Comparison of ENCODE assay signal across 7 mouse cellular contexts in the genomic region with DNA sequence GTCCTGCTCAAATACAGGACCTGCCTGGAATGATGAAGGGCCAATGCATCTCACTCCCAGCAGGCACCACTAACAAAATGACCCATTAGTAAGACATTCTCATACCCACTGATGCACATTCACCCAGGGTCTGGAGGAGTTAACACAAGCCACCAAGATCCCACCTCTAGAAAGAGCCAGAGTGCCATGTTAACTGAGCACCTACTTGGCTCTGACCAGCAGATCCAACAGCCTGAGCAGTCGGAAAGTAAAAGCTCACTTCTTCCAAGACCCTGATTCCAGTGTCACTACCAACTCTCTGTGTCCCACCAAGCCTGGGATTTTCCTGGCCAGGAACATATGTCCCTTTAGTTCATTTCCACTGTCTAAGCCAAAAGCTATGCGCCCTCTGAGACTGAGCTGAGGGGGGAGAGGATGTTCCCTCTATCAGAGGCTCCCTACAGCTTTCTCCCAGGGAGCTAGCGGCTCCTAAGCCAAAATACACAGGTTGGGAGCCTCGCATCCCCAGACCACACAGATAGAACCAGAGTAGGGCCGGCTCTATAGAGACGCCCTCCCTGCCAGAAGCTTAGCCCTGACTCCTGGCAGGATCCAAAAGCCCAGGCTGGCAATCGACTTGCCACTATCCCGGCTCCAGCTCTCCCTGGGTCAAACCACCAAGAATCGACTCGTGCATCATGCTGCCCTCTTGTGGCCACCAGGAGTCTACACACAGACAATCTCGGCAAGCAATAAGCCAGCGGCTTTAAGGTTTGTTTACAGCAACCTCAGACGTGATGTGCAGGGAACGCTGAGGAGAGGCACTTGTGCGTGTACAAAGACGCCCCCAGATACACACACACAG.
DNase-seq lines count a peak whose midpoint lies in the region; ATAC-seq and TF ChIP-seq lines count a peak whose summit lies in the region.

No protein-coding gene starts in this region.

- WGBS in forebrain, embryonic 12.5 days, result 15% methylated on average over 16 of the region's 16 CpGs

- POLR2A ChIA-PET in Patski (lab: Charles Lee), result interaction anchor here (1.2 kb wide), 1 partner anchor 9 kb away, joined by 3 read pairs; no protein-coding TSS in a partner anchor

- no peaks in the 10 kb centered on the region for H3K27me3 ChIP-seq in Patski
- H3K27me3 ChIP-seq in forebrain, embryonic 12.5 days, result 0 out of 2 replicates have a peak, but pooled peaks cover 4% of the 10 kb centered on the region

- H3K36me3 ChIP-seq in forebrain, embryonic 12.5 days (replicated peaks), result no peaks in the 10 kb centered on the region

- in situ Hi-C loops in Patski (cut with MboI; ENCODE audit: low pct_unique_long_range_greater_than_20kb), result loop anchor here (25.0 kb wide), 1 partner anchor 1331 kb away; no protein-coding TSS in a partner anchor

- peak overlapping the region; percentile 47 for H3K4me2 ChIP-seq in forebrain, embryonic 12.5 days

- TF ChIP-seq CTCF in Patski (IDR thresholded peaks at IDR 0.05), result peak; percentile 87
- peak; percentile 92 for TF ChIP-seq CTCF in layer of hippocampus, adult 2 months (conservative IDR thresholded peaks at IDR 0.05)

- peak overlapping the region; percentile 42 for H3K9ac ChIP-seq in forebrain, embryonic 12.5 days

- H3K27ac ChIP-seq in forebrain, embryonic 12.5 days, result no peak overlapping the region
- H3K27ac ChIP-seq in layer of hippocampus, adult 2 months, result peak overlapping the region; percentile 74

- peak; percentile 89 for ATAC-seq in Patski
- peak; percentile 60 for ATAC-seq in forebrain, embryonic 12.5 days (ENCODE audit: low FRiP score)
- ATAC-seq in hematopoietic stem cell, adult 5-6 weeks (replicated peaks in 1 of 2; ENCODE audit: insufficient read depth in 1 of 2, low FRiP score in 2 of 2, low TSS enrichment in 1 of 2, low read depth in 1 of 2, poor library complexity in 2 of 2, severe bottlenecking in 2 of 2), result peak; percentile 73 to 74
- ATAC-seq in megakaryocyte progenitor cell, adult 5-6 weeks (replicated peaks; ENCODE audit: poor library complexity), result peak; percentile 89

- no peak for DNase-seq in Patski (ENCODE audit: low read depth, low spot score)
- DNase-seq in c-Kit-positive CD71-positive TER-119-positive erythroid progenitor cells, embryonic 14.5 days (ENCODE audit: low spot score), result peak; percentile 12
- DNase-seq in layer of hippocampus, adult 2 months (ENCODE audit: low spot score in 2 of 2), result peak; percentile 59 to 65
- DNase-seq in right cerebral cortex, postnatal 14 days, result peak; percentile 75

- H3K4me3 ChIP-seq in forebrain, embryonic 12.5 days (replicated peaks), result no peak overlapping the region; the same call in 1 of the 2 replicates
- peak overlapping the region; percentile 45 for H3K4me3 ChIP-seq in layer of hippocampus, adult 2 months

- CTCF ChIA-PET in Patski (lab: Charles Lee), result interaction anchor here (0.7 to 2.3 kb wide), 7 partner anchors 11 to 543 kb away, joined by 3 to 16 read pairs (median 4); no protein-coding TSS in a partner anchor

- H3K9me3 ChIP-seq in forebrain, embryonic 12.5 days, result no peaks in the 10 kb centered on the region

- H3K4me1 ChIP-seq in forebrain, embryonic 12.5 days, result peaks cover 7% of the 10 kb centered on the region
